Mouse (Mus musculus) liver, embryonic 15.5 days (tissue): ENCODE data around the gene Tbx10. TPM values are rescaled to one million over a fixed set of nuclear protein-coding genes. Genes with fewer than 3 reads are reported as not detected.
A peak's percentile ranks its signal among the peaks of the same experiment; 100 is the strongest.

ENCODE experiments used
- ATAC-seq: fragments of 200-750 bp; cut with Nextera tagmentation; 2 replicates; pipeline ENCODE4 v1.8.0; 2017; ENCODE audit warnings: moderate number of reproducible peaks, mild to moderate bottlenecking, moderate library complexity; ENCODE audit not compliant: insufficient read depth
- H3K27ac ChIP-seq: fragments of 300-500 bp; sonication (generic); replicated peaks from 2 replicates; pipeline ENCODE4 v1.5.1; 2015; ENCODE audit warnings: mild to moderate bottlenecking, inconsistent platforms
- H3K27me3 ChIP-seq: fragments of 300-500 bp; sonication (generic); 2 replicates; pipeline ENCODE4 v1.6.1; 2015; ENCODE audit warnings: mild to moderate bottlenecking, inconsistent platforms
- H3K36me3 ChIP-seq: fragments of 300-500 bp; sonication (generic); replicated peaks from 2 replicates; pipeline ENCODE4 v1.6.1; 2015; ENCODE audit warnings: moderate library complexity, mild to moderate bottlenecking, inconsistent platforms
- H3K4me1 ChIP-seq: fragments of 300-500 bp; sonication (generic); replicated peaks from 2 replicates; pipeline ENCODE4 v1.6.1; 2015; ENCODE audit warnings: inconsistent platforms
- H3K4me2 ChIP-seq: fragments of 300-500 bp; sonication (generic); 2 replicates; pipeline ENCODE4 v1.6.1; 2015; ENCODE audit warnings: moderate library complexity, mild to moderate bottlenecking, inconsistent platforms
- H3K4me3 ChIP-seq: fragments of 300-500 bp; sonication (generic); replicated peaks from 2 replicates; pipeline ENCODE4 v1.5.1; 2015; ENCODE audit warnings: mild to moderate bottlenecking, inconsistent platforms
- H3K9ac ChIP-seq: fragments of 300-500 bp; sonication (generic); 2 replicates; pipeline ENCODE4 v1.6.1; 2015; ENCODE audit warnings: moderate library complexity, mild to moderate bottlenecking, inconsistent platforms
- H3K9me3 ChIP-seq: fragments of 300-500 bp; sonication (generic); replicated peaks from 2 replicates; pipeline ENCODE4 v1.6.1; 2016; ENCODE audit warnings: inconsistent platforms
- WGBS: fragments of 180-500 bp; shearing (Covaris S2); methylation state at CpG from one replicate; pipeline ENCODE4 v1.1.7; 2015; ENCODE audit warnings: mixed read lengths; ENCODE audit not compliant: insufficient replicate concordance; 5-methylcytosine and 5-hydroxymethylcytosine counted together
- polyA plus RNA-seq: library from polyadenylated mRNA; unstranded; fragments of >200 nt; fragmentation: Nextera tagmentation; extraction: Ambion mirVana; gene quantifications from 2 replicates; pipeline ENCODE4 v1.2.1, GENCODE M21; 2015

Tbx10 gene
- polyA plus RNA-seq, 1 experiment from 2014 or later: 0.33 TPM

DNA sequence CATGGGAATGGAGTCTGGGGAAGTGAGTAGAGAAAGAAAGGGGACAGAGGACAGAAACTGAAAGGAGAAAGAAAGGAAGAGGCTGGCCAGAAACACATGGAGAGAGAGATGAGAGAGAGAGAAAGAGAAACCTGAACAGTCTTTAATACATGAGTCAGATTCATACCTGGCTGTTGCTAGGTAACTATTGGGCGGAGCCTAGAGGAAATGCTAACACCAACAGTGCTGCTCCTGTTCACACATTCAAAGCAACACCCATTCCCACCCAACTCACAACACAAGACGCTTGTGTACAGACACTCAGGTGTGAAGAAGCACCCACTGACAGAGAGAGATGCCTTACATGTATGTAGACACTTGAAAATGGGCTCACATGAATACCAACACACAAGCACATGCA, 16.7 kb upstream of the Tbx10 start:
- no peak for ATAC-seq
- no peak overlapping the region for H3K27ac ChIP-seq
- 55% methylated on average over 2 of the region's 2 CpGs for WGBS
- H3K9ac ChIP-seq: no peak overlapping the region
- H3K27me3 ChIP-seq: 0 out of 2 replicates have a peak, but pooled peaks cover 2% of the 10 kb centered on the region
- peaks cover 18% of the 10 kb centered on the region for H3K4me1 ChIP-seq
- H3K4me3 ChIP-seq: no peak overlapping the region
- no peak overlapping the region for H3K4me2 ChIP-seq
- H3K36me3 ChIP-seq: no peaks in the 10 kb centered on the region
- H3K9me3 ChIP-seq: no peaks in the 10 kb centered on the region

DNA sequence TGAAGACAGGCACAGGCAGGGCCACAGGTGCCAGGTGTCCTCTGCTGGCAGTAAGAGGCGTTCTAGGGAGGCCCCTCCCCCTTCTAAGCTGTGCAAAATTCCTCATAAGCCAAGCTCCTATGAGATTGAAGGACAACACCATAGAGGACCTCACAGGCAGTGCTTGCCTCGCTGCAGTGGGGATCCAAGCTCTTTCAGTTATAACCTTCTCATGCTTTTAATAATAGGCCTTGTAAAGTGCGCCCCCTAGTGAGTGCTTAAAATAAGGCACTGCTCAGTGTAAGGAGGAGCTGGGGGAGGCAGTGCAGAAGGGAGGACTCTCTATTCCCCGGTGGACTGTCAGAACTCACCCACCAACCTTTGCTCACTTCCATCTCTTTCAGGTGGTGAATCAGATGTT, 12.2 kb upstream of the Tbx10 start:
- Histone ChIP-seq H3K4me3 (no peak overlapping the region), H3K27me3 (0 out of 2 replicates have a peak, but pooled peaks cover 7% of the 10 kb centered on the region), H3K36me3 (no peaks in the 10 kb centered on the region), H3K27ac (no peak overlapping the region), H3K9me3 (no peaks in the 10 kb centered on the region), H3K4me1 (peaks cover 5% of the 10 kb centered on the region), H3K4me2 (no peak overlapping the region), H3K9ac (no peak overlapping the region)
- peak; percentile 30; the same call in 1 of the 2 replicates for ATAC-seq
- WGBS: 15% methylated on average over 4 of the region's 4 CpGs

- 64% methylated on average over 9 of the region's 9 CpGs for WGBS
- peaks cover 11% of the 10 kb centered on the region for H3K4me1 ChIP-seq
- no peak overlapping the region for H3K4me3 ChIP-seq
- 0 out of 2 replicates have a peak, but pooled peaks cover 7% of the 10 kb centered on the region for H3K27me3 ChIP-seq
- H3K36me3 ChIP-seq: no peaks in the 10 kb centered on the region
- H3K27ac ChIP-seq: no peak overlapping the region
- H3K9me3 ChIP-seq: no peaks in the 10 kb centered on the region
- no peak overlapping the region for H3K4me2 ChIP-seq
- no peak overlapping the region for H3K9ac ChIP-seq
- no peak for ATAC-seq
These were observed 11.6 kb upstream of the Tbx10 start for GRCm38 (mm10) chr19:3980917-3981316.

GRCm38 (mm10) chr19:3983527-3984200, 8.9 kb upstream of the Tbx10 start:
- Histone ChIP-seq H3K9me3 (no peaks in the 10 kb centered on the region), H3K27ac (no peak overlapping the region), H3K4me1 (peaks cover 32% of the 10 kb centered on the region), H3K36me3 (no peaks in the 10 kb centered on the region), H3K4me2 (no peak overlapping the region), H3K4me3 (no peak overlapping the region), H3K9ac (no peak overlapping the region), H3K27me3 (0 out of 2 replicates have a peak, but pooled peaks cover 7% of the 10 kb centered on the region)
- WGBS: 63% methylated on average over 9 of the region's 9 CpGs
- no peak for ATAC-seq

- Histone ChIP-seq H3K36me3 (no peaks in the 10 kb centered on the region), H3K4me3 (no peak overlapping the region), H3K9me3 (no peaks in the 10 kb centered on the region), H3K4me1 (peaks cover 32% of the 10 kb centered on the region), H3K4me2 (no peak overlapping the region), H3K9ac (no peak overlapping the region), H3K27me3 (0 out of 2 replicates have a peak, but pooled peaks cover 7% of the 10 kb centered on the region), H3K27ac (peak overlapping the region; percentile 51)
- WGBS: 16% methylated on average over 8 of the region's 8 CpGs
- ATAC-seq: peak; percentile 9; the same call in 1 of the 2 replicates
These were observed 7.3 kb upstream of the Tbx10 start for GRCm38 (mm10) chr19:3985261-3985681.

DNA sequence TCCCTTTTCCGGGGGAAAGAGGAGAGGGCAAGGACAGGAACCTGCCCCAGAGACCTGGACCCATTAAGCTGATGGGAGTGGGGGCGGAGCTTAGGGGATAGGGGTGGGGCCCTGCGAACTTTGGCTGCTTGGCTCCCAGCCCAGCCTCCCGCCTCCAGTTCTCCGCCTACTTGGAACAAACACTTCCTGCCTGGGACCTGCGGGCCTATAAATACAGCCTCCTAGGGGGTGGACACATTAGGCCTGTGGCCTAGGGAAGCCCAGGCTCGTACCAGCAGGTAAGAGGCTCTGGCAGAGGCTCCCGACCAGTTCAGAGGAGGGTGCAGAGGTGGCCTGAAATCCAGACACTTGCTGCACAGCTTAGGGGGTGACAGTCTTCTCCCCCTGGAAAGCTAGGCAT, 6.2 kb upstream of the Tbx10 start, which contains the start of gene Acy3:
Gene Acy3, plus strand, starts transcription at position 237 of the 400 bp plus-strand sequence.
- 0 out of 2 replicates have a peak within 1 kb of the TSS, but pooled peaks have one; percentile 14 for H3K4me3 ChIP-seq
- H3K4me2 ChIP-seq: peak within 1 kb of the TSS; percentile 24

DNA sequence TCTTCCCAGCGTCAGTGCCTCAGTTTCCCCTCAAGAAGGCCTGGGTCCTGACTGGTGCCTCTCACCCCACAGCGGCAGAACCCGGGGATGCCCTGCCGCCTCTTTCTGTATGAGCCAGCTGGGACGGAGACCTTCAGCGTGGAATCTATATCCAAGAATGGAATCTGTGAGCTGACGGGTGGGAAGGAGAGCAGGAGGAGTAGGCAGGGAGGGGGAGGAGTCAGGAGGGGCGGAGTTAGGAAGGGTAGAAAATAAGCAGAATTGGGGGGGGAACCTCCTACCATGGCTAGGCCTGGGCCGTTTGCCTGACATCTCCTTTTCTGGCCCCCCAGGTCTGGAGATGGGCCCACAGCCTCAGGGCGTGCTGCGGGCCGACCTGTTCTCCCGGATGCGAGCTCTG, 4.5 kb upstream of the Tbx10 start:
- H3K27ac ChIP-seq: no peak overlapping the region
- peaks cover 35% of the 10 kb centered on the region for H3K4me1 ChIP-seq
- 80% methylated on average over 14 of the region's 14 CpGs for WGBS
- no peak overlapping the region for H3K4me3 ChIP-seq
- no peaks in the 10 kb centered on the region for H3K9me3 ChIP-seq
- ATAC-seq: no peak
- no peaks in the 10 kb centered on the region for H3K36me3 ChIP-seq
- 0 out of 2 replicates have a peak, but pooled peaks cover 13% of the 10 kb centered on the region for H3K27me3 ChIP-seq
- H3K4me2 ChIP-seq: no peak overlapping the region
- H3K9ac ChIP-seq: no peak overlapping the region

More for the DNA sequence above, 6.2 kb upstream of the Tbx10 start, which contains the start of gene Acy3:
- peak; percentile 72 for ATAC-seq
- H3K27me3 ChIP-seq: 0 out of 2 replicates have a peak, but pooled peaks cover 5% of the 10 kb centered on the region
- peak within 1 kb of the TSS; percentile 51 for H3K27ac ChIP-seq
- 8% methylated on average over 8 of the region's 8 CpGs for WGBS
- no peaks in the 10 kb centered on the region for H3K36me3 ChIP-seq
- no peaks in the 10 kb centered on the region for H3K9me3 ChIP-seq
- H3K9ac ChIP-seq: no peak within 1 kb of the TSS
- H3K4me1 ChIP-seq: peaks cover 32% of the 10 kb centered on the region

DNA sequence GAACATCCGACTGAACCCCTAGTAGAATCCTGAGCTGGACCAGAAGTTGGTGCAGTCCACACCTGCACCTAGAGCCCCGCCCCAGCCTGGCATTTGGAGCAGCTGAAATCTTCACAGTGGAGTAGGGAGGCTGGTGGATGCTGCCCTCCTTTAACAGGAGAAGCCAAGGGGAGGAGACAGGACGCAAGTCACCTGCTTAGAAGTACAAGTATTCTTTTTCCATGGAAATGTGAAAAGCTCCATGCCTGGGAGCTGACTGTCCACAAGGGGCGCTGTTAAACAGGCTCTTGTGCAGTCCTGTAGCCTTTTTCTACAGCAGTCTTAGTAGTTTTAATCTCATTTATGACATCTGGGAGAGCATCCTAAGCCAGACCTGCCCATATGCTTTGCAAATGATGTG, 3.8 kb upstream of the Tbx10 start:
- H3K27me3 ChIP-seq: 0 out of 2 replicates have a peak, but pooled peaks cover 13% of the 10 kb centered on the region
- no peaks in the 10 kb centered on the region for H3K9me3 ChIP-seq
- H3K4me3 ChIP-seq: no peak overlapping the region
- peaks cover 35% of the 10 kb centered on the region for H3K4me1 ChIP-seq
- WGBS: 82% methylated on average over 4 of the region's 4 CpGs
- H3K27ac ChIP-seq: no peak overlapping the region
- no peak overlapping the region for H3K4me2 ChIP-seq
- H3K36me3 ChIP-seq: no peaks in the 10 kb centered on the region
- ATAC-seq: no peak
- H3K9ac ChIP-seq: no peak overlapping the region

- Histone ChIP-seq H3K4me2 (no peak overlapping the region), H3K9ac (no peak overlapping the region), H3K36me3 (no peaks in the 10 kb centered on the region), H3K9me3 (no peaks in the 10 kb centered on the region), H3K27me3 (0 out of 2 replicates have a peak, but pooled peaks cover 9% of the 10 kb centered on the region), H3K27ac (no peak overlapping the region), H3K4me1 (peaks cover 25% of the 10 kb centered on the region), H3K4me3 (no peak overlapping the region)
- ATAC-seq: no peak
- 66% methylated on average over 6 of the region's 6 CpGs for WGBS
These were observed 1.7 kb upstream of the Tbx10 start for GRCm38 (mm10) chr19:3990804-3991203.

- H3K36me3 ChIP-seq: no peaks in the 10 kb centered on the region
- H3K4me1 ChIP-seq: peaks cover 17% of the 10 kb centered on the region
- no peak overlapping the region for H3K4me2 ChIP-seq
- H3K9me3 ChIP-seq: no peaks in the 10 kb centered on the region
- H3K4me3 ChIP-seq: no peak overlapping the region
- ATAC-seq: no peak
- H3K27me3 ChIP-seq: 0 out of 2 replicates have a peak, but pooled peaks cover 9% of the 10 kb centered on the region
- no peak overlapping the region for H3K9ac ChIP-seq
- no peak overlapping the region for H3K27ac ChIP-seq
- WGBS: 87% methylated on average over 3 of the region's 3 CpGs
These were observed 990 bp upstream of the Tbx10 start for GRCm38 (mm10) chr19:3991562-3991961.

DNA sequence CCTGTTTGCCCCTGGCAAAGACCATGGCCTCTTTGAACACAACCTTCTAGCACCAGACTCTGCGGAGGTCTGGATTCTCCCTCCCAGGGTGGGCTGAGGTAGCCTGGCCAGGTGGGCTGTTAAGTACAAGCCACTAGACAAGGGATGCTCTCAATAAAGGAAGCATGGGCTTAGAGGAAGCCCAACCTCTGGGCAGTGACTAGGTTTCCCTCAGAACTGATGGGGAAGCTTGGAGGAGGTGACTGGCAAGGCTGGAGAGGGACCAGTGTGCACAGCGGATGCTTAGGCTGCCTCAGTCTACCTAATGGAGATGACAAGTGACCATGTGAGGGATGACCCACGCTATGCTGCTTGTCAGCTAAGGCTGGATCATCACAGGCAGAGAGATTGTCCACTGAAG, 586 bp upstream of the Tbx10 start:
- Histone ChIP-seq H3K27ac (no peak overlapping the region), H3K4me1 (peaks cover 13% of the 10 kb centered on the region), H3K27me3 (0 out of 2 replicates have a peak, but pooled peaks cover 9% of the 10 kb centered on the region), H3K36me3 (no peaks in the 10 kb centered on the region), H3K4me2 (no peak overlapping the region), H3K9me3 (no peaks in the 10 kb centered on the region), H3K4me3 (no peak overlapping the region), H3K9ac (no peak overlapping the region)
- ATAC-seq: no peak
- 63% methylated on average over 3 of the region's 3 CpGs for WGBS
